Mouse (Mus musculus): ENCODE data around the gene Taldo1.

GRCm38 (mm10) chr7:141429310-141429709 is 37.3 kb downstream of the Taldo1 start, which contains the start of gene Cend1:
- TF ChIP-seq CTCF (IDR thresholded peaks at IDR 0.05; ENCODE audit: borderline replicate concordance, insufficient read depth, low read length) = no peak
- TF ChIP-seq POLR2A (IDR thresholded peaks at IDR 0.05; ENCODE audit: low read depth, low read length) = peak; percentile 42
